Mouse (Mus musculus) forebrain, embryonic 16.5 days (tissue): ENCODE results near the gene Aldh18a1. TPM values are rescaled to one million over a fixed set of nuclear protein-coding genes. Genes with fewer than 3 reads are reported as not detected.
"Not testable (repeated sequence)": the region's sequence is repeated elsewhere in the genome, so short reads cannot be mapped to it uniquely, and the experiment has no call there.

Experiments
- ATAC-seq: fragments of 200-750 bp; cut with Nextera tagmentation; 2 replicates; pipeline ENCODE4 v1.8.0; 2017; ENCODE audit warnings: mild to moderate bottlenecking, moderate library complexity
- H3K27ac ChIP-seq: fragments of 300-500 bp; sonication (generic); 2 replicates; pipeline ENCODE4 v1.5.1; 2014; ENCODE audit warnings: low read length, control low read depth
- H3K27me3 ChIP-seq: fragments of 300-500 bp; sonication (generic); replicated peaks from 2 replicates; pipeline ENCODE4 v1.6.1; 2014; ENCODE audit warnings: low read length; ENCODE audit not compliant: control insufficient read depth, insufficient read depth
- H3K36me3 ChIP-seq: fragments of 300-500 bp; sonication (generic); 2 replicates; pipeline ENCODE4 v1.6.1; 2014; ENCODE audit not compliant: control insufficient read depth, insufficient read depth
- H3K4me1 ChIP-seq: fragments of 300-500 bp; sonication (generic); replicated peaks from 2 replicates; pipeline ENCODE4 v1.6.1; 2014; ENCODE audit warnings: low read length; ENCODE audit not compliant: control insufficient read depth, insufficient read depth
- H3K4me2 ChIP-seq: fragments of 300-500 bp; sonication (generic); 2 replicates; pipeline ENCODE4 v1.6.1; 2014; ENCODE audit warnings: mild to moderate bottlenecking, low read length, control low read depth
- H3K4me3 ChIP-seq: fragments of 300-500 bp; sonication (generic); replicated peaks from 2 replicates; pipeline ENCODE4 v1.5.1; 2014; ENCODE audit warnings: mild to moderate bottlenecking, low read length, control low read depth
- H3K9ac ChIP-seq: fragments of 300-500 bp; sonication (generic); replicated peaks from 2 replicates; pipeline ENCODE4 v1.6.1; 2014; ENCODE audit warnings: low read depth, low read length, control low read depth
- H3K9me3 ChIP-seq: fragments of 300-500 bp; sonication (generic); 2 replicates; pipeline ENCODE4 v1.6.1; 2016; ENCODE audit warnings: low read length; ENCODE audit not compliant: control insufficient read depth
- WGBS: fragments of 180-500 bp; shearing (Covaris S2); extraction: QIAGEN DNeasy Blood & Tissue Kit; methylation state at CpG from one replicate; pipeline ENCODE4 v1.1.7; 2014; 5-methylcytosine and 5-hydroxymethylcytosine counted together
- polyA plus RNA-seq: library from polyadenylated mRNA; unstranded; fragments of >200 nt; fragmentation: Nextera tagmentation; extraction: Ambion mirVana; gene quantifications from 2 replicates; pipeline ENCODE4 v1.2.1, GENCODE M21; 2015

The Aldh18a1 gene
- polyA plus RNA-seq, 1 experiment from 2014 or later, result 83.4 TPM

GRCm38 (mm10) chr19:40567616-40568015 lies 20.6 kb downstream of the Aldh18a1 start:
- Histone ChIP-seq H3K36me3 (peaks cover 67% of the 10 kb centered on the region), H3K9me3 (peaks cover 12% of the 10 kb centered on the region), H3K4me3 (no peak overlapping the region), H3K4me2 (no peak overlapping the region), H3K27me3 (no peaks in the 10 kb centered on the region), H3K4me1 (no peaks in the 10 kb centered on the region), H3K27ac (no peak overlapping the region), H3K9ac (no peak overlapping the region)
- WGBS, result 75% methylated on average over 3 of the region's 3 CpGs
- no peak for ATAC-seq

GRCm38 (mm10) chr19:40563880-40564645 lies 24.2 kb downstream of the Aldh18a1 start:
- H3K4me2 ChIP-seq, result no peak overlapping the region
- no peak overlapping the region for H3K4me3 ChIP-seq
- H3K9ac ChIP-seq, result no peak overlapping the region
- peak; percentile 20; the same call in 1 of the 2 replicates for ATAC-seq
- H3K36me3 ChIP-seq, result peaks cover 45% of the 10 kb centered on the region
- no peaks in the 10 kb centered on the region for H3K9me3 ChIP-seq
- no peaks in the 10 kb centered on the region for H3K4me1 ChIP-seq
- WGBS, result 88% methylated on average over 10 of the region's 10 CpGs
- no peaks in the 10 kb centered on the region for H3K27me3 ChIP-seq
- H3K27ac ChIP-seq, result no peak overlapping the region

- not testable (repeated sequence) for H3K27ac ChIP-seq, H3K9me3 ChIP-seq, H3K27me3 ChIP-seq, H3K4me1 ChIP-seq, H3K9ac ChIP-seq, H3K4me3 ChIP-seq, H3K4me2 ChIP-seq
- WGBS, result 73% methylated on average over 8 of the region's 31 CpGs
- H3K36me3 ChIP-seq, result peaks cover 49% of the 10 kb centered on the region
- 0 out of 2 replicates have a peak, but pooled peaks have one; percentile 58 for ATAC-seq
Observed at GRCm38 (mm10) chr19:40561521-40561920, 26.7 kb downstream of the Aldh18a1 start.

GRCm38 (mm10) chr19:40556029-40556428 lies 32.2 kb downstream of the Aldh18a1 start:
- Histone ChIP-seq H3K4me3 (no peak overlapping the region), H3K4me2 (no peak overlapping the region), H3K36me3 (peaks cover 40% of the 10 kb centered on the region), H3K9ac (no peak overlapping the region), H3K27me3 (no peaks in the 10 kb centered on the region), H3K27ac (no peak overlapping the region), H3K4me1 (no peaks in the 10 kb centered on the region), H3K9me3 (no peaks in the 10 kb centered on the region)
- ATAC-seq, result no peak
- 88% methylated on average over 7 of the region's 7 CpGs for WGBS

- H3K9ac ChIP-seq, result no peak overlapping the region
- H3K27ac ChIP-seq, result no peak overlapping the region
- H3K4me3 ChIP-seq, result no peak overlapping the region
- WGBS, result 94% methylated on average over 8 of the region's 8 CpGs
- no peaks in the 10 kb centered on the region for H3K27me3 ChIP-seq
- no peaks in the 10 kb centered on the region for H3K9me3 ChIP-seq
- peaks cover 48% of the 10 kb centered on the region for H3K36me3 ChIP-seq
- ATAC-seq, result no peak
- no peaks in the 10 kb centered on the region for H3K4me1 ChIP-seq
- H3K4me2 ChIP-seq, result no peak overlapping the region
Observed at GRCm38 (mm10) chr19:40555136-40555535, 33.1 kb downstream of the Aldh18a1 start.

- Histone ChIP-seq H3K27me3 (no peaks in the 10 kb centered on the region), H3K9ac (no peak overlapping the region), H3K4me2 (no peak overlapping the region), H3K36me3 (peaks cover 48% of the 10 kb centered on the region), H3K9me3 (no peaks in the 10 kb centered on the region), H3K4me1 (peaks cover 4% of the 10 kb centered on the region), H3K4me3 (no peak overlapping the region), H3K27ac (no peak overlapping the region)
- 96% methylated on average over 11 of the region's 11 CpGs for WGBS
- no peak for ATAC-seq
Observed at GRCm38 (mm10) chr19:40554343-40554742, 33.9 kb downstream of the Aldh18a1 start.

- Histone ChIP-seq H3K4me2 (no peak overlapping the region), H3K4me3 (no peak overlapping the region), H3K4me1 (peaks cover 5% of the 10 kb centered on the region), H3K27ac (no peak overlapping the region), H3K27me3 (no peaks in the 10 kb centered on the region), H3K9ac (no peak overlapping the region), H3K36me3 (peaks cover 48% of the 10 kb centered on the region), H3K9me3 (no peaks in the 10 kb centered on the region)
- WGBS, result 94% methylated on average over 6 of the region's 6 CpGs
- ATAC-seq, result no peak
Observed at GRCm38 (mm10) chr19:40553849-40554248, 34.4 kb downstream of the Aldh18a1 start.

DNA sequence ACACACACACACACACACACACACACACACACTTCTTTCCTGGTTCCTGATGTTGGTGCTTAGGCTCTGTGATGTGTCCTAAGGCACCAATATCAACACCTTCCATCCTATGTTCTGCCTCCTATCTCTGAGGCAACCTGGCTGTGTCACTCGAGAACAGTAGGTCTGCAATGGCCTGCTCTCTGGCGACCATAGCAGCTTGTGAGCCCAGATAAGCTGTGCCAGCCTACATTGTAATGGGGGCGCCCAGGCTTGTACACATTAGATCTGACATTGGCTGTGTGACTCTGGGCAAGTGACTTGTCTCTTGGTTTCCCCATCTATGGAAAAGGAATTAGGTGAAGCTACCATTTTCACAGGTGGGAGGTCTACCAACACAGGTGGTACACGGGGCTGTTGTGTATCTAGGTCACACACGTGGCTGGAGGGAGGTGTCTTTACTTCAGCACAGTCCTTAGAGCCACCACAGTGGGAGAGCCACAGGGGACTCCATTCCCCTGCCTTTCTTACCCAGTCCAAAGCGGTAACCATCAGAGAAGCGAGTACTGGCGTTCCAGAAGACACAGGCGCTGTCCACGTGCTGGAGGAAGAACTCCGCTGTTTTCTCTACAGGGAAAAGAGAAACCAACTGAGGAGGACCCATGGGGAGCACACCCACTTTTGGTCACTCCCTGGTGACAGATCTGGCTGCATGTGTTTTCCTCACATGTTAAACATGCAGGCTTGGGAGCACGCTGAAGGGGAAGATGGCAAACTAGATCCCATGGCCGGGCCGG lies 35.1 kb downstream of the Aldh18a1 start:
- no peak for ATAC-seq
- peaks cover 46% of the 10 kb centered on the region for H3K36me3 ChIP-seq
- no peaks in the 10 kb centered on the region for H3K9me3 ChIP-seq
- no peak overlapping the region for H3K4me2 ChIP-seq
- no peaks in the 10 kb centered on the region for H3K27me3 ChIP-seq
- H3K4me3 ChIP-seq, result no peak overlapping the region
- H3K27ac ChIP-seq, result no peak overlapping the region
- no peak overlapping the region for H3K9ac ChIP-seq
- peaks cover 5% of the 10 kb centered on the region for H3K4me1 ChIP-seq
- WGBS, result 91% methylated on average over 14 of the region's 14 CpGs

DNA sequence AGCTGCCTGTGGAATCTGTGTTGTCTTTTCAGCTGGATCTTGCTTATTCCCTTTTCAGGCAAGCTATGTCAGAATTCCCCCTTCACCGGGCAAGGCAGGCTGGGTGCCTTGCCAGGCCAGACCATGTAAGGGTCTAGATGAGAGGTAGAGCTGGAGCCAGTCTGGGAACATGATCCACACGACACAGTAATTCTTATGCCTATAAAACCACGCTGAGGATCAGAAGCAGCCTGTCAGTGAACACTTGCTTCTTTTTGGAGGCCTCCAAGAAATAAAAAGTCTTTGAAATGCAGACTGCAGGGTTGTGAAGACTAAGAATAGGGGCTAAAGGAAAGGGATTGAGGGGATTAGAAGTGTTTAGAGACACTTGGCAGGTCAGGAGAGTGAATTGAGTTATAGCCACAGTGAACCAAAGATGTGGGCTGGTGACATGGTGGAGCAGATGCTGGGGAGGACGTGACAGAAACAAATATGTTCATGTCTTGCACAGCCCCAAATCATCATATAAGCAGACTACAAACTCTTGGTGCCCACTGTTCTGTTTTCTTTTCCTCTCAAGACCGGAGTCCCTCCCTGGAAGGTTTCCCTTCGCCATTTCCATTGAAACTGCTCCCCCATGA lies 38.6 kb downstream of the Aldh18a1 start:
- Histone ChIP-seq H3K4me3 (no peak overlapping the region), H3K27me3 (no peaks in the 10 kb centered on the region), H3K9me3 (no peaks in the 10 kb centered on the region), H3K27ac (peak overlapping the region; percentile 33; the same call in 1 of the 2 replicates), H3K36me3 (peaks cover 25% of the 10 kb centered on the region), H3K9ac (no peak overlapping the region), H3K4me1 (peaks cover 5% of the 10 kb centered on the region), H3K4me2 (no peak overlapping the region)
- WGBS, result 56% methylated on average over 6 of the region's 6 CpGs
- no peak for ATAC-seq
